Mouse (Mus musculus) MEL-GATA-1-ER (cell line): Measurements from ENCODE around the gene Gm9803.
A peak's percentile ranks its signal among the peaks of the same experiment; 100 is the strongest.

Experiments used
- DNase-seq: peaks from one replicate; pipeline ENCODE4 v3.0.0-alpha.2; 2012; ENCODE audit warnings: low read depth; ENCODE audit errors: extremely low read depth

Gm9803 gene

DNA sequence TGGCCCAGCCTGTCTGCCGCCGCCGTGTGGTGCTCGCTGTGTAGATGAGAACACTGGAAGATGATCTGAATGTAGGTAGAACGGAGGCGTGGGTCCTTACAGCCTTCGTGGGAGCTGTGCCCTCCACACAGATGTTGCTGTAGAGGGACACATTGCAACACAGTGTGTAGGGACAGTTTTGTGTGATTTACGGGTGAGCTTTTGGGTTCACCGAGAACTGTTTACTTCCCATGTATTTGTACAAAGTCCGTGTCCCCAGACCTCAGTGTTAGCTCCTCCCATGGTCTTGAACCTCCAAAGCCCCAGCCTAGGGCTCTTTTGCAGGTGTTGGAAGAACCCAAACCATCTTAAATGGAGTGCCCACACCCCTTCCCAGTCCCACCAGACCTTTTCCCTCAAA lies 10.9 kb upstream of the Gm9803 start:
- no peak for DNase-seq

DNA sequence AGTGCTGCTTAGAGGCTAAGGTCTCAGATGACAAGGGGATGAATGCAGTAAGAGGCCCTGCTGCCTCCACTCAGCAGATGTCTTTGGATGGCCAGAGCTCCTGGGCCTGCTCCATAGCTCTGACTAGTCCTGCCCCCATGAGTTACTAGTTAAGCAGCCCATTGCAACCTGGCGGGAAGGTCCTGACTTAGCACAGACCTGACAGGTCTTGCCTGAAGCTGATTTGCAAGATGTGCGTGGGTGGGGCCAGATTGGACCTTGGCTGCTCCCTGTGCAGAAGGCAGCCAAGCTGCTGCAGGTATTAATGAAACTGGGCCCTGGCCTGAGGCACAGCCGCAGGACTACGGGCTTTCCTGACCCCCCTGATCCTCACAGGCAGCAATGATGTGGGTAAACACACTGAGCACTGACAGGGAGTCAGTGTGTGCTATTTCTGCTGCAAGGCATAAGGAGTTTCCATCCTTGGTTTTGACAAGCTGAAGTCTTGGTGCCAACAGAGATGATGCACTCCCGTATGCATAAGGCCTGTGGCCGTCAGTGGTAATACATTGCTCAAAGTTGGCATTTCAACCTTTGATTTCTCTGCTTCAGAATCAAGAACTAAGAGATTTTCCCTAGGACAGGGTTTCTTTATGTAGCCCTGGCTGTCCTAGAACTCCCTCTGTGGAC lies 6.8 kb upstream of the Gm9803 start:
- DNase-seq, result no peak

DNA sequence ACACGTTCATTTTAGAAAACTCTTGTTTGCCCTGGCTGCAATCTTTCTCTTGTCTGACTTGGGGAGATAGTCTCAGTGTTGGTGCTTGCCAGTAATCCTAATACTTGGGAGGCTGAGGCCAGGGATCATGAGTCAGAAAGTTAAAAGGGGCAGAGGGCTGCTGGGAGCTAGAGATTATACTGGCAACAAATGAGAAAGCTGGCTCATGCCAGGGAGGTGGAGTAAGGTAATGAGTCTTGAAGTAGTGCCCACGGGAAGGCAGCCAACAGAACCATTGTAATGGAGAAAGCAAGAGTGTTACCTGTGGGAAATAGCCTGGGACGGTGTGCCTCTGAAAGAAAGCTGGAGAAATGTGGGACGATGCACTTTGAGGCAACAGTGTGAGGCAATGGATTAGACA lies 6.0 kb upstream of the Gm9803 start:
- DNase-seq, result no peak

DNA sequence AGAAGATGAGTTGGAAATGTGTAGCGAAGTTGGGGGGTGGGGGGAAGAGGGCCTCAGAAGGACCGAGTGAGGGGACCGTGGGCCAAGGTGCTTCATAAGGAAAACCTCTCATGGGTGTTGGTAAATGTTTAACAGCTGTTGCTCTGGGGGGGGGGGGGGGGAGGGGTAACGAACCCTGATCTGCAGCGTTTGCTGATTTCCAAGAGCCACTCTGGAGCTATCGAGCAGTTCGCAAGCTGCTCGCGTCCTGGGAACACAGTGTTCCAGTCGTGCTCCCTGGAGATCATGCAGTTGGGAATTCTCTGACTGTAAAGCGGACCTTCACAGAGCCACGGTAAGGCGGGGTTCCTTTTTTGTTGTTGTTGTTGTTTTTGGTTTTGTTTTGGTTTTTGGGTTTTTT lies 5.5 kb upstream of the Gm9803 start:
- DNase-seq, result no peak

DNA sequence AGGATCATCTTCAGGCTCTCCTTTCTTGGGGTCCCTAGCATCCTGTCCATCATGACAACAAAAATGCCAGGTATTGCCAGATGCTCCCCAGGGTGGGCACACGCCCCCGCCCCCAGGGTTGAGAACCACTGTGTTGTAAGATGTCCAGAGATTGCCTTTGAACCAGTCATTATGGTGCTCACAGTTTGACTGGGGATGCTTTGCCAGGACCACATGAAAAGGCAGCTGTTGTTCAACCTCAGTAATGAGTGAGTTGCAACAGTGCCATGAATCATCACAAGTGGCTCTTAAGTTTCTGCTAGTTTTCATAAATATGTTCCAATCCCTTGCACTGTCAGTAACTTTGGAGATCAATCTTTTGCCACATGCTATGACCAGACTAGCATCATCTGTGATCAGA lies 3.9 kb upstream of the Gm9803 start:
- no peak for DNase-seq

DNA sequence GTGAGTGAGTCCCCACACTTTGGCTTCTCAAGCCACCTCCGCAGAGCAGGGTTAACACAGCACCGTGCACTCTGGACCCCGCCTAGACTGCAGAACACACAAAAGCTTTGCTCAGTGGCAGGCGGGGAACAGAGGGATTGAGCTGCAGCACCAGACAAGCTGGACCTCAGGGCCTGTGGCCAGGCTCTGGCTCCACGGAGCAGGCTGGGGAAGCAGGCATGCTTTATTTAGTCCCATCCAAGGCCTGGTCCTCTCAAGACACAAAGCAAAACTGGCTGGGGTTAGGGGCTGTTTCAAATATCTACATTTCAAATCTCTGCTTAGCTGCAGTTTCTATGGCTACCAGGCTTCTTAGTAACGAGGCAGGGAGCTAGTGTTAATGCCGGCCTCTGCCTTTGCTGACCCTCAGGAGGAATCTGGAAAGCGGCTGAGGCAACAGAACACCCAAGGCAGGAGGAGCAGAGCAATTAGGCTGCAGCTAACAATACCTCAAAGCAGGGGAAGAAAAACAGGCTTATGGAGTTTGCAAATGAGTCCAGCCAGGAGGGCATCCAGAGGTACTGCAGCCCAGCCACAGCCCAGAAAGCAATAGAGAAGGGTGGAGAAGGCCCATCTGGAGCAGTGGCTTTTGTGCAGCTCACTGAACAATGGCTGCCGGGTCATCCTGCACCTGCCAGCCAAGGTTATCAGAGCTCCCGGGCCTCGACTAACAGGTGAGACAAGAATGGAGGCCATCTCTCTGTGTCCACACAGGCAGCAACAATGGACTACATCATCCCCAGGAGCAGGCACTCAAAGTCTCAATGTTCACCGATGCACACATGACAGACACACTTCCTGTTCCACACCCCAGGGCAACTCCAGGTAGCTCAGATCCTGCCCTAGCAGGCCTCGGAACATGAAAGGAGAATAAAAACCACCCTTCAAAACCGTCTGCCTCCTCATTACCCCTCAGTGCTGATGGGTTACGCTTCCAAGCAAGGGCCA lies 3.7 kb downstream of the Gm9803 start:
- DNase-seq, result no peak

DNA sequence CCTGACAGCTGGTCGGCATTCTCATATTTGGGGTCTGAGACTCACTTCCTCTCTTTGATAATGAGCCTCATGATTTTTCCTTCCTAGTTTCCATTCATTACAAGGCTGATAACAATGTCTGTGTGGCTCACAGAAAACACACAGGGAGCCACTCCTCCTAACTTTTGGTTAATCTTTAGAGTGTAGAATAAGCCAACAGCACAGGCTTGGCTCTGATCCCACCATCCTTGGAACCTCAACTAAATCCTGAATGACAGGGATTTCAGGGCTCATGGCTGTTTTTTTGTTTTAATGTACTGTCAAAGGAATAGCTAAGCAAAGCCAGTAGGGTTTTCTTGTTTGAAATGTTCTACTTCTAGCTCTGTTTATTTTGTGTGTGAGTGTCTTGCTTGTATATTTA lies 10.5 kb downstream of the Gm9803 start:
- DNase-seq, result no peak

DNA sequence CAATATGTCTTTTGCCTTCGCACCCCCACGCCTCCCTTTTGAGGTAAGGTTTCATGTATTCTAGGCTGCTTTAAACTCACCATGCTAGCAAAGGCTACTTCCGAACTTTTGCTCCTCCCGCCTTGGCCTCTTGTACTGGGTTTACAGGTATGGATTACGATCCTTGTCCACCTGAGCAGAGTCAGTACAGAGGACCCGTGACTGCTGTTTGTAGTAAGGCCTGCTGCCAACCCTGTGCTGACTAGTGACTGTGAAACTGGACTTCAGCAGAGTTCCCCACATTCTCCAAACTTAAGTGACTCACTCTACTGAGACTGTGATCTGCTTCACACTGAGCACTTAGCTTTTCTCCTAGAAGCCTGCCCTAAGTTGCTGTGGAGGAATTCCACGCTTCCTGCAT lies 13.8 kb downstream of the Gm9803 start:
- no peak for DNase-seq

DNA sequence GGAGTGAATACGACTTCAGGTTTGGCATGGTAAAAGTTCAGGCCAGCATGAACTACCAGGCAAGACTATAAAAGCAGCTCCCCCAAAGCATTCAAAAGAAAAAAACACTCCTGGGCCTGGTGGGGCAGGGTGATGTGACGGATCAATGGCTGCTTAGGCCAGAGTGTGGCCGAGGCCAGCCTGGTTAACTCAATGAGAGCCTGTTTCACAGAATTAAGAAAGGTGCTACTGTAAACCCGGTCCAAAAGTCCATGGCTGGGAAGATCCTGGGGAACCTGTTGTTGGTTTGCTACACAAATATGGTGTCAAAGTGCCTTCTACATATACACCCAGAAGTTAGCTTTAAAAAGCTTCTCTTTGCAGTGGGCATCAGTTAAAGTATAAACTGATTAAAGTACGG lies 14.9 kb downstream of the Gm9803 start:
- DNase-seq, result no peak

DNA sequence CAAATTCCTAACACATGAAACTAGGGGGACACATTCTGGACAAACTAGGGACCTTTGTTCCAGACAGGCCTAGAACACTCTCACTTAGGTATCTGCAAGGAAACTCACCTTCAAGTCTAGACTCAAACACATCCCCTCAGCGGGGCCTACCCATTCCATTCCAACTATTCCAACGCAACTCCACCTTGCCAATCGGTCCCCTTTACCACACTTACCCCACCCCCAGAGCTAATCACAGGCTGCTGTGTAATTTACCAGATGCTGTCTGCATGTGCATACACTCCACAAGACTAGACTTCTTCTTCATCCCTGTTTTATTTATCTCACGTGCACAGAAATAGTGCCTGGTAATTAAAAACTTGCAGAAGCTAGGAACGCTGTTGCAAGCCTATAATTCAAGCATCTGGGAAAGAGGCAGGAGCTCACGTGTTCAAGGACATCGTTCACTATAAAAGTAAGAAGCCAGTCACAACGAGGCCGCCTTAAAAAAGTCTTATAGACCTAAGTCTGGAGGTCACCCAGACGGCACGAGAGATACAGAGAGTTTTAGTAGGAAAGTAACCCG lies 15.9 kb downstream of the Gm9803 start:
- no peak for DNase-seq

DNA sequence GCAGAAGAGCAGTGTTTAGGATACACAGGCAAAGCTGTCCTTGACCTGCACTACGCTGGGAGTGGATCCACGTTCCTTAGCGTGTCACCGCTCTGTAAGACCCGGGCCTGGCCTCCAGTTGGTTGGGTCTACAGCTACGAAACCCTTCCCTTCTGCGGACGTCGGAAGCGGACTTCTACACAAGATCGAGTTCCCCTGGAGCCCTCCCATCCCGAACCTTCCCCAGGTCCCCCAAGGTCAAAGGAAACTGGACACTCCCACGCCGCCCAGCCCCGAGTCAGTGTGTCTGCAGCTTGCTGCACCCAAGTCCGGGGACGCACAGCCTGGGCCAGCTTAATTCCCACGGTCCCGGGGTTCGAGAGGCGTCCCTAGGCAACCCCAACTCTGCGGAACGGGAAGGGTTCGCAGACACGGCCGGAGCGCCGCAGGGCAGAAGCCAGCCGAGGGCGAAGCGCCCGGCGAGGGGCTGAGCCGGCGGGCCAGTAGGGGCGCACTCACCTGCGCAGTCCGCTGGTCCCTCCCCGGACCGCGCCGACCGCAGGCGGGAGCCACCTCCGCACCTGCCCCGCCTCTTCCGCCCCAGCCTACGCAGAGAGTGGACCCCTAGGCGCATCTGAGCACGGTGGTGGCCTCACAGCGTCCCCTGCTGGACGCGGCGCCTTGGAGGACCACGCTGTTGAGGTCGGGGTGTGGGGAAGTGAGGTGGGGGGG lies 16.7 kb downstream of the Gm9803 start, which contains the start of gene 1700021F05Rik:
1700021F05Rik (minus strand) TSS at position 553 of the 711 bp plus-strand sequence.
- peak; percentile 79 for DNase-seq

DNA sequence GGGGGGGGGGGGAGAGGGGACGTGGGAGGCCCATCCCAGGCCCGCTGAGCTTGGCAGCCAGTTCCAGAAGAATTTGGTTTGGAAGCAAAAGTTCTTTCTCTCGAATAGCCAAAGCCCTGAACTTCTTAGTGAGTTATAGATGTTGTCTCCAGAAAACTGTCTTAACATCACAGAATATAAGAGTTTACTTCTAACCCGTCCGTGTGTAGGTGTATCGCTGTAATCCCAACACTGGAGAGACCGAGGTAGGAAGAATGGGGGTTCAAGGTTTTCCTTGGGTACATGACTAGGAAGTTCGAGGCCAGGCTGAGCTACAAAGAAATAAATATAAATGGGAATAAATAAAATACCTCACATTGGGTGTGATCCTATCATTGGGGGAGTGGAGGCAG lies 17.3 kb downstream of the Gm9803 start:
- no peak for DNase-seq

DNA sequence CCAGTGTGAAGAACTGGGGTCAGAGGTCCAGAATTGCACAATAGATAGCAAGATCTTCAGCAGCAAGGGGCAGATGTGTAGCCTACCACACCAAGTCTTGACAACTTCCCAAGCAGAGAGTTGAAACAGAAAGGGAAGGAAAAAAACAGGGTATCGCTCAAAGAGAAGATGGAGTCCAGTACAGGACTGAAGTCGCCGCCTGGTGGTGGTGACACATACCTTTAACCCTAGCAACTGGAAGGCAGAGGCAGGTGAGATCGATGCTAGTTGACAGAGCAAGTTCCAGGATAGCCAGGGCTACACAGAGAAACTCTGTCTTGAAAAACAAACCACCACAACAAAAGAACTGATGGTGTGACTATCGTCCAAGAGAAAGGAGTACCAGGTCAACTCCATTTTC lies 25.5 kb downstream of the Gm9803 start:
- DNase-seq, result no peak

DNA sequence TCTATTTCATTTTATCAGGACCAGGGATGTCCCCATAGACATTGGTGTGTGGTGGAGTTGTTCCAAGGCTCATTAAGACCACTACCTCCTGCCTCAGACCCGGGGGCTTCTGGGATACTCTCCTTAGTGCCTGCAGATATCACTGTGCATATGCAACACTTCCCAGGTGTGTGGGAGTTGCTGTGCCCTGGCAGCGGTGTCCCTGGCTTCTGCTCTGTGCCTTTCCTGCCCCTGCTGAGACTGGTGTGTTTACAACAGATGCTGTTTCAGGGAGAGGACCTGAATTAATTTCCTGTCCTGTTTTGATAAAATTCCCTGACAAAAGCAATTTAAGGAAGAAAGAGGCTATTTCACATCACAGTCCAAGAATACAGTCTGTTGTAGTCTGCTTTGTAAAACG lies 27.0 kb downstream of the Gm9803 start:
- DNase-seq, result no peak

DNA sequence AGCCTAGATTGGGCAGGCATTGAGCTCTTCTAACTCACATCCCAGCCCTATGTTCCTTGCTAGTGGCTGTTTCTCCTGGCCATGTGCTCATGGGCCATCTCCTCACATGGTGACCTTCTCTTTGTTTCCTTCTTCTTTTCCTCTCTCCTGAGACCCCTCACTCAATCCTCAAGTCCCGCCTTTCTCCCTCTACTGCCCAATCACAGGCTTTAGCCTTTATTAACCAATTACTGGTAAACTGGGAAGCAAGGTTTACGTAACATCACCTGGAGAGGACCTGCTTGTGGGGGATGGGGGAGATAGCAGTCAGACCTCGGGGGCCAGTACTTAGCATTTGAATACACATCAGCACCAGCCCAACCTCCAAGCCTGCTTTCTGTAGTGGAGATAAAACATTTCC lies 27.5 kb downstream of the Gm9803 start:
- DNase-seq, result no peak

DNA sequence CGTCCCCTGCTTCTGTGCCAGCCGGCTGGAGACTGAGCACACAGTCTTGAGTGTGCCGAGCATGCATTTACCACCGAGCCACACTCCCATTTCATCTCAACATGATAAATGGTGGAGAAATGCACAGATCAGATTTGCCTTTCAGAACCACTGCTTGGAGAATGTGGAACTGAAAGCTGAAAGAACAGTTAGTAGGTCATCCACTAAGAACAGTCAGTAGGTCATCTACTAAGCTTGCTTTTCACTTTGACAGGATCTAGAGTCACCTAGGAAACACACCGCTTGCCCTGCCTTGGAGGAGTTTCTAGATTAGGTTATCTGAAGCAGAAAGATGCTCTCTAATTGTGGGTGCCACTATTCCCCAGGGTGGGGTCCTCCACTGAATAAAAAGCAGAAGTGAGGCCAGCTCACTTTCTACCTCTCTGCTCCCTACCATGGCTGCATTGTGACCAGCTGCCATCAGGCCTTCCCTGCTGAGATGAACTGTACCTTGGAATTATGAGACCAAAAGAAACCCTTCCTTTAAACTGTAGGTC lies 33.8 kb downstream of the Gm9803 start:
- peak; percentile 68 for DNase-seq

DNA sequence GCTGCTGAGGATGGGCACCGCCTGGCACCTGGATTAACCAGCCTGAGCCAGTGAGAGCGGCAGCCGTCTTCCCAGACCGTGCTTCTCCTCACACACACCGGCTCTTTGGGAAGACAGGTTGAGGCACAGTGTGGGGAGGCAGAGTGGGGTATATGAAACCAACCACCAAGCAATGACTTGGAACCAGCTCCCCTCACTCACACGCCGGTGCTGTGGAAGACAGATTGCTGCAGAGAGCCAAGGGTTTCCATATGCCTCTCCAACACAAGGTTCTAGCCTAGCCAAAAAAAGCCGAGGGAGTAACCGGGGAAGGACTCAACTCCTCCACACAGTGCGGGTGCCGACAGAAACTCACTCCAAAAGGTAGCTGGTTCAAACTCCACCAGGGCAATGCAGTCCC lies 35.4 kb downstream of the Gm9803 start:
- DNase-seq, result no peak

DNA sequence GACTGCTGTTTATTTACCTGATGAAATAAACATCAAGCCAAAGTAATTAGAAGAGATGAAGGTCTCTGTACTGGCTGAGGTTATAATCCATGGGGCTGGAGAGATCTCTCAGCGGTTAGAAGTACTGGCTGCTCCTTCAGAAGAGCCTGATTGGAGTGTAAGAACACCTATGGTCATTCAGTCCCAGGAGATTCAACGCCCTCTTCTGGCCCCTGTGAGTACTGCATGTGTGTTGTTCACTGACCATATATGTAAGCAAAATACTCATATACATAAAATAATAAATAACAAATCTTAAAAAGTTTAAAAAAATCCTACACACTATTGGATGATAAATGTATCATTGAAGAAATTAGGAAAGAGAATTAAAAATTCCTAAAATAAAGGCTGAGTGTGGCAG lies 36.9 kb downstream of the Gm9803 start:
- no peak for DNase-seq

DNA sequence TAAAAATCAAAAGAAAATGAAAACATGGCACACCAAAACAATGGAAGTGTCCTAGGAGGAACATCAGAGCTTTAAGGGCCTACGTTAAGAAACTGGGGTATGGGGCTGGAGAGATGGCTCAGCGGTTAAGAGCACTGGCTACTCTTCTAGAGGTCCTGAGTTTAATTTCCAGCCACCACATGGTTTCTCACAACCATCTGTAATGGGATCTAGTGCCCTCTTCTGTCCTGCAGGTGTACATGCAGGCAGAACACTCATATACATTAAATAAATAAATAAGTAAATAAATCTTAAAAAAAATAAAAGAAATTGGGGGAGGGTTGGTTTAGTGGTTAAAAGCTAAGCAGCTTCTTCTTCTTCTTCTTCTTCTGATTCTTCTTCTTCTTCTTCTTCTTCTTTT lies 37.4 kb downstream of the Gm9803 start:
- no peak for DNase-seq
